Mouse (Mus musculus) limb, embryonic 12.5 days (tissue): Measurements from ENCODE around the gene Josd2. TPM values are rescaled to one million over a fixed set of nuclear protein-coding genes. Genes with fewer than 3 reads are reported as not detected.

Source experiments
- ATAC-seq: fragments of 200-750 bp; cut with Nextera tagmentation; 2 replicates; pipeline ENCODE4 v1.8.0; 2017; ENCODE audit warnings: low read depth, moderate TSS enrichment; ENCODE audit not compliant: insufficient number of reproducible peaks, insufficient read depth, low FRiP score, low TSS enrichment
- H3K27ac ChIP-seq: fragments of 300-500 bp; sonication (generic); 2 replicates; pipeline ENCODE4 v1.5.1; 2016; ENCODE audit warnings: mild to moderate bottlenecking, moderate library complexity
- H3K27me3 ChIP-seq: fragments of 300-500 bp; sonication (generic); 2 replicates; pipeline ENCODE4 v1.6.1; 2016; ENCODE audit warnings: mild to moderate bottlenecking, moderate library complexity
- H3K36me3 ChIP-seq: fragments of 300-500 bp; sonication (generic); 2 replicates; pipeline ENCODE4 v1.6.1; 2016; ENCODE audit warnings: mild to moderate bottlenecking, moderate library complexity
- H3K4me1 ChIP-seq: fragments of 300-500 bp; sonication (generic); replicated peaks from 2 replicates; pipeline ENCODE4 v1.6.1; 2016
- H3K4me2 ChIP-seq: fragments of 300-500 bp; sonication (generic); 2 replicates; pipeline ENCODE4 v1.6.1; 2016; ENCODE audit warnings: mild to moderate bottlenecking, moderate library complexity
- H3K4me3 ChIP-seq: fragments of 300-500 bp; sonication (generic); replicated peaks from 2 replicates; pipeline ENCODE4 v1.5.1; 2016; ENCODE audit warnings: mild to moderate bottlenecking
- H3K9ac ChIP-seq: fragments of 300-500 bp; sonication (generic); replicated peaks from 2 replicates; pipeline ENCODE4 v1.6.1; 2016; ENCODE audit warnings: mild to moderate bottlenecking, moderate library complexity
- H3K9me3 ChIP-seq: fragments of 300-500 bp; sonication (generic); 2 replicates; pipeline ENCODE4 v1.6.1; 2016; ENCODE audit warnings: mild to moderate bottlenecking, moderate library complexity
- WGBS: fragments of 180-500 bp; shearing (Covaris S2); methylation state at CpG from one replicate; pipeline ENCODE4 v1.1.7; 2016; 5-methylcytosine and 5-hydroxymethylcytosine counted together
- polyA plus RNA-seq: library from polyadenylated mRNA; unstranded; fragments of >200 nt; fragmentation: Nextera tagmentation; extraction: Ambion mirVana; gene quantifications from 2 replicates; pipeline ENCODE4 v1.2.1, GENCODE M21; 2016

The Josd2 gene
- 72.9 and 76.5 TPM in 2 replicates for polyA plus RNA-seq

DNA sequence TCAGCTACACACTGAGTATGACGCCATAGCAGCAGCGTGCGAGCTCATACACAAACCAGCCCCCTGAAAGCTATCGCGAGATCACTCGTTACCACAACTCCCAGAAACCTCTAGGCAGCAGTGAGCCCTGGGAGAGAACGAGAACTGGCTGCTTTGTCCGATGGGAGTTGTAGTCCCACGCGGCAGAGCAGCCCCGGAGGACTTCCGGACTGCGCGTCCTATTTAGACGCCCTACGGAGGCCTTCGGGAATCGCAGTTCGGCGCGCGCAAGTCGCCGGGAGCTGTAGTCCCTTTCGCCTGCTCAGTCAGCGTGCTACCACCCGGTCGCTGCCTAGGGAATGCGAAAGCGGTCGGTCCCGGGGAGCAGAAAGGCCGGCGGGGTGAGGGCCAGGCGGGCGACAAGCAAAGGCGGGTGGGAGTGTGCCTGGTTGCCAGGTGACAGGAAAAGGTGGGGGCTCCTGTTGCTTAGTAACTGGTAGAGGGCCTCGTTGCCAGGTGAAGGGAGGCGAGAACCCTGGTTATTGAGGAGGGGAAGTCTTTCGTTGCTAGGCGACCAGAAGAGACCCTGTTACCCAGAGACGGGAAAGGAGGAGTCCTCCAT lies at the start of gene Josd2:
Gene Josd2 (plus strand): TSS at position 170 of the 601 bp plus-strand sequence.
- H3K27ac ChIP-seq, result peak within 1 kb of the TSS; percentile 69

DNA sequence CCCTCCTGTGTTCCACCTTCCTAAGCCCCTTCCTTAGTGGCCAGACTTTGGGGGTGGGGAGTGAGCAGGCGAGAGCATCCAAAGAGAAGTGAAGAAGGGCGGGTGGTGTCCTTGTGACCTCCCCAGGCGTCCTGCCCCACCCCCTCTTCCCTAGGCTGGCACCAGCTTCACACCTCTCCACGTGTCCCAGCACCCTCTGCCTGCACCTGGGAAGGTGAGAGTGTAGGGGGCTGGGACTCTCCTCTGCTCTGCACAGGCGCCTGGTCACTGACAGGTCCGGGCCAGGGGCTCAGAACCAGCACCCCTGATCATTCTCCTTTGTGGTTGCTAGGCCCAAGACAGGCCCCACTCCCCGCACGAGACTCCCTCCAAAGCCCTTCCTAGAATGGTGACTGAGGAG lies 40.1 kb upstream of the Josd2 start:
- H3K9ac ChIP-seq, result peak overlapping the region; percentile 59; the same call in 1 of the 2 replicates

More for the DNA sequence above, at the start of gene Josd2:
- peak; percentile 93 for ATAC-seq
- Histone ChIP-seq H3K4me2 (peak within 1 kb of the TSS; percentile 69), H3K27me3 (peaks cover 35% of the 10 kb centered on the region), H3K9ac (peak within 1 kb of the TSS; percentile 66), H3K4me1 (peaks cover 20% of the 10 kb centered on the region), H3K4me3 (peak within 1 kb of the TSS; percentile 64), H3K36me3 (no peaks in the 10 kb centered on the region), H3K9me3 (no peaks in the 10 kb centered on the region)
- under 1% methylated on average over 42 of the region's 42 CpGs for WGBS

DNA sequence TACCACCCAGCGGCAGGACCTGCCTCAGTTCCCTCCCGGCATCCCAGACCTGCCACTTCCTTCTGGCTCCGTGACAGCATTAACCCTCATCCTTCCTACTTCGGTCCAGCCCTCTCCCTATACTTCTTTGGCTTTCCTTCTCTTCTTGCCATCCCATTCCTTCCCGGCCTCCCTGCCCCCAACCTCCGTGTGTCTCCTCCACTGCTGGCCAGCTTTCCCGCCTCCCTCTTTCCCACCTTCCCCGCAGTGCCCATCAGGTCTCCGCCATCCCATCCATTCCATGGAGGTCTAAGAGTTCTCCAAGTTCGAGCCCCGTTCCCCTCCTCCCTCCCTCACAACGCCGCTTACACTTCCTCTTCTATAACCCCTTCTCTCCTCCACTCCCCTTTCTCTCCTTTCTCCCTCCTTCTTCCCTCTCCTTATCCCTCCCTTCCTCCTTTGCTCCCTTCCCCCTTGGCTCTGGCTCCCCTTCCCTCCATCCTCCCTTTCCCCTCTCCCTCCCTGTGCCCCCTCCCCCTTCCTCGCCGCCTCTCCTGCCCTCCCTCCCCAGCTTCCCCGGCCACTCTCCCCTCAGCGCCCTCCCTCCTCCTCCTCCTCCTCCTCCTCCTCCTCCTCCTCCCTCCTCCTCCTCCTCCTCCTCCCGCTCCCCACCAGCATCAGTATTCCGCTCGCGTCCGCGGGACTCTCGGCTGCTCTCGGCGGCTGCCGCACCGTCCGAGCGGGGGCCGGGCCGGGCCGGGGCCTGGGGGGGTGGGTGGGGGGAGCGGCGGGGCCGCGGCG lies 39.4 kb upstream of the Josd2 start:
- WGBS, result 2% methylated on average over 17 of the region's 38 CpGs
- H3K9ac ChIP-seq, result peak overlapping the region; percentile 59
- no peaks in the 10 kb centered on the region for H3K9me3 ChIP-seq
- H3K27me3 ChIP-seq, result peaks cover 78% of the 10 kb centered on the region
- peak overlapping the region; percentile 65 for H3K4me3 ChIP-seq
- H3K4me1 ChIP-seq, result peaks cover 24% of the 10 kb centered on the region
- ATAC-seq, result 0 out of 2 replicates have a peak, but pooled peaks have one; percentile 9
- H3K4me2 ChIP-seq, result peak overlapping the region; percentile 82
- no peak overlapping the region for H3K27ac ChIP-seq
- H3K36me3 ChIP-seq, result no peaks in the 10 kb centered on the region

More for the DNA sequence above, 40.1 kb upstream of the Josd2 start:
- 13% methylated on average over 7 of the region's 8 CpGs for WGBS
- no peak for ATAC-seq
- Histone ChIP-seq H3K9me3 (no peaks in the 10 kb centered on the region), H3K4me2 (peak overlapping the region; percentile 82), H3K4me1 (peaks cover 24% of the 10 kb centered on the region), H3K4me3 (peak overlapping the region; percentile 65), H3K36me3 (no peaks in the 10 kb centered on the region), H3K27me3 (peaks cover 74% of the 10 kb centered on the region), H3K27ac (no peak overlapping the region)

DNA sequence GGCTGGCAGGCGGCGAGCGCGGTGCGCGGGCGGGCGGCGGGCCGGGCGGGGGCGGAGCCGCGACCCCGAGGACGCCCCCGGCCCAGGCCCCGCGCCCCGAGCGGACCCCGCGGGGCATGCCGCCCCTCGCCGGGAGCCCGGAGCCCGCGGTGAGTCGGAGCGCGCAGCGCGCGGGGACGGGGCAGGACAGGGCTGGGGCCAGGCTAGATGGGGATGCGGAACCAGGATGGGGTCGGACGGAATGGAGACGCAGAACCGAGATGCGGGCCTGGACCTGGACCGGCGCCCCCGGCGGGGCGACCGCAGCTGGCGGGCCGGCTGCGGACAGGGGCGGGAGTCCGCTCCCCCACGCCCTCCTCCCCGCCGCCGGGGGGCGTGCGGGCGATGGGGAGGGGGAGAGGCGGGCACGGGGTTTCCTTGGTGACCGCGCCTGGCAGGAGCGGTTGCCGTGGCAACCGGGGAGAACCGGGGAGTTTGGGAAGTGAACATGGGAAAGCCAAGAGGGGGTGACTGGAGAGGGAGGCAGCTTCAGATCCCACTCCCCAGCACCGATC lies 38.7 kb upstream of the Josd2 start, which contains the start of gene Lrrc4b:
Gene Lrrc4b (plus strand): TSS at position 51 of the 554 bp plus-strand sequence.
- H3K27me3 ChIP-seq, result peaks cover 84% of the 10 kb centered on the region
- H3K4me1 ChIP-seq, result peaks cover 24% of the 10 kb centered on the region
- under 1% methylated on average over 23 of the region's 69 CpGs for WGBS
- H3K4me3 ChIP-seq, result peak within 1 kb of the TSS; percentile 65
- H3K36me3 ChIP-seq, result no peaks in the 10 kb centered on the region
- ATAC-seq, result peak; percentile 49; the same call in 1 of the 2 replicates
- H3K4me2 ChIP-seq, result peak within 1 kb of the TSS; percentile 82
- peak within 1 kb of the TSS; percentile 23; the same call in 1 of the 2 replicates for H3K27ac ChIP-seq
- peak within 1 kb of the TSS; percentile 59 for H3K9ac ChIP-seq
- no peaks in the 10 kb centered on the region for H3K9me3 ChIP-seq

DNA sequence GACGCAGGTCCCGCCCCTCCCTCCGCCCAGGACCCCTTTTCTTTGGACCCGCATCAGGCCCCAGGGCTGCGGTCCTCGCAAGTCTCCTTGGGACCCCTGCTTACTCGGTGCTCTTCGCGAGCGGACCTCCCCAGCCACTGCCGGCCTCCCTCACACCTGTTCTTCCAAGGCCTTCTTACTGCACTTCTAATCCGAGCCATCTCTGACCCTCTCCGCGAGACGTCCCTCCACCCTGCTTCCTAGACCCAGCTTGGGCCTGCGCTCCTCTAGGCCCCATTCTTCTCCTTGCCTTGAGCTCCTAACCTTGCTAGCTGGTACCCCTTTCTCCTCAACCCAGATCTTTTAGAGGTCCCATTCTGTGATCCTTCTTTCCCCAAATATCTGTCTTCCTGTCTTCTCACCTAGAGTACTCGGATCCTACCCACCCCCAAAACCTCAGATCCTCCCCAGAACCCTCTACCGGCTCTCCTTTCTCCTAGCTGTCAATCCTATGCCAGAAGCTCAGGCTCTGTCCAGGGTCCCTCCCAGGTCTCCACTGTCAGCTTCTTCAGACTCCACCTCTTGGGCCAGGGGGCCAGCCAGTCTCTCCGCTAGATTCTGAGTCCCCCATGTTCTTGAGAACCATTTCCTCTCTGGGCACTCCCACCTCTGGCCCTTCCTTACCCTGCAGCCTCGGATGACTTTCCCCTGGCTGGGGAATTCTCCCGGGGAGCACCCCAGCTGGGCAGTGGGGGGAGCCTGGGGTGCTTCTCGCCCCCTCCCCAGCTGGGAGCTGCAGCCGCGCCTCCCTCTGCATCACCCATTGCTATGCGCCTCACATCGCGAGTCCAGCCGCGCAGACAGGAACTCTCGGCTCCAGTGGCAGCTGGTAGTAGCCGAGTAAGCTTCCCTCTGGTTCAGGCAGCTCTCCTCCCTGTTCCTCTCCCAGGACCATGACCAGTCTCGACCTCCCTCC lies 38.0 kb upstream of the Josd2 start:
- H3K4me1 ChIP-seq, result peaks cover 24% of the 10 kb centered on the region
- peak overlapping the region; percentile 59 for H3K9ac ChIP-seq
- 3% methylated on average over 29 of the region's 32 CpGs for WGBS
- no peaks in the 10 kb centered on the region for H3K36me3 ChIP-seq
- H3K27me3 ChIP-seq, result peaks cover 90% of the 10 kb centered on the region
- no peak; the same call in 1 of the 2 replicates for ATAC-seq
- no peak overlapping the region for H3K27ac ChIP-seq
- peak overlapping the region; percentile 82 for H3K4me2 ChIP-seq
- peak overlapping the region; percentile 65 for H3K4me3 ChIP-seq
- no peaks in the 10 kb centered on the region for H3K9me3 ChIP-seq

DNA sequence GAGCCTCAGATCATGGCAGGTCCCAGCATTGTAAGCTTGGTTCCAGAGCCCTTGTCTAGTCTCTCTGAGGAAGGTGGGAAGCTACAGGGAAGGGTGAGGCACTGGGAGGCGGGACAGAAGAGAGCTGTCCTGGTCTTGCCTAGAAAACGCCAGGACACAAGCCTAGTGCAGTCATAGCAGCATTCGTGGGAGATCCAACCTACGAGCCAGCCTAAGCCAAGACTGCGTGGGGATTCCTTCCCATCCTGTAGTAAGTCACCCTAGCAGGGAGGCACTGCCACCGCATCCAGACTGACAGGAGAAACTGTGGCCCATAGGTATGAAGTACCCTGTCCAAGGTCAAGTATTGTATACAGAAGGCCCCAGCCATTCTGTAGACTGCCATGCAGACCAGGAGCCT lies 35.2 kb upstream of the Josd2 start:
- Histone ChIP-seq H3K4me1 (peaks cover 22% of the 10 kb centered on the region), H3K4me3 (no peak overlapping the region), H3K9ac (no peak overlapping the region), H3K4me2 (no peak overlapping the region), H3K36me3 (no peaks in the 10 kb centered on the region), H3K27me3 (peaks cover 90% of the 10 kb centered on the region), H3K9me3 (no peaks in the 10 kb centered on the region), H3K27ac (no peak overlapping the region)
- ATAC-seq, result no peak
- WGBS, result 72% methylated on average over 6 of the region's 6 CpGs

DNA sequence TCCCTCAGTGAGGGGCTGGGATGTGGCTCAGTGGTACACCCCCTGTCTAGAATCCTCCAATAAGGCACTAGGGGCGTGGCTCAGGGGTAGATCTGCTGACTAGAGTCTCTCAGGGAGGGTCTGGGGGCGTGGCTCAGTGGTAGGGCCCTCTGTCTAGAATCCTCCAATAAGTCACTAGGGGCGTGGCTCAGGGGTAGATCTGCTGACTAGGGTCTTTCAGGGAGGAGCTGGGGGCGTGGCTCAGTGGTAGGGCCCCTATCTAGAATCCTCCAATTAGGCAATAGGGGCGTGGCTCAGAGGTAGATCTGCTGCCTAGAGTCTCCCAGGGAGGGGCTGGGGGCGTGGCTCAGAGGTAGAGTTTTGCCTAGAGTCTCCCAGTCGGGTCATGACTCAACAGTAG lies 34.4 kb upstream of the Josd2 start:
- Histone ChIP-seq H3K36me3 (no peaks in the 10 kb centered on the region), H3K4me1 (peaks cover 14% of the 10 kb centered on the region), H3K4me2 (no peak overlapping the region), H3K9ac (no peak overlapping the region), H3K27ac (no peak overlapping the region), H3K4me3 (no peak overlapping the region), H3K27me3 (peaks cover 90% of the 10 kb centered on the region), H3K9me3 (no peaks in the 10 kb centered on the region)
- no peak for ATAC-seq
- 2% methylated on average over 7 of the region's 7 CpGs for WGBS

DNA sequence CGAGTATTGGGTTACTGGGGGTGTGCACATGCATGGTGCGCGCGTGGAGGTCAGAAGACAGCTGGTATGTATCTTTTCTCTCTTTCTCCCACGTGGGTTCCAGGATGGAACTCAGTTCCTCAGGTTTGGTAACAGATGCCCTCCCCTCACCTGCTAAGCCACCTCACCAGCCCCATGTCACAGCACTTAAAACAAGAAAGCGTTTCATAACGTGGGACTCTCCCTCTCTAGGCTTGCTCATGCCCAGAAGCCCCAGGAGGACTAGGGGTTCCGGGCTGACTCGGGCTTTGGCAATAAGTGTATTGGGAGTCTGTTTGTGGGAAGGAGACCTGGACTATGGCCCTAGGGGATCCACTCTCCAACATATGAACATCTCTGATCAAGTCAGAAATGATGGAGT lies 33.7 kb upstream of the Josd2 start:
- ATAC-seq, result no peak
- H3K4me3 ChIP-seq, result no peak overlapping the region
- H3K27me3 ChIP-seq, result peaks cover 92% of the 10 kb centered on the region
- no peak overlapping the region for H3K27ac ChIP-seq
- no peaks in the 10 kb centered on the region for H3K36me3 ChIP-seq
- H3K4me2 ChIP-seq, result no peak overlapping the region
- H3K9me3 ChIP-seq, result no peaks in the 10 kb centered on the region
- 63% methylated on average over 9 of the region's 9 CpGs for WGBS
- H3K9ac ChIP-seq, result no peak overlapping the region
- H3K4me1 ChIP-seq, result peaks cover 13% of the 10 kb centered on the region

DNA sequence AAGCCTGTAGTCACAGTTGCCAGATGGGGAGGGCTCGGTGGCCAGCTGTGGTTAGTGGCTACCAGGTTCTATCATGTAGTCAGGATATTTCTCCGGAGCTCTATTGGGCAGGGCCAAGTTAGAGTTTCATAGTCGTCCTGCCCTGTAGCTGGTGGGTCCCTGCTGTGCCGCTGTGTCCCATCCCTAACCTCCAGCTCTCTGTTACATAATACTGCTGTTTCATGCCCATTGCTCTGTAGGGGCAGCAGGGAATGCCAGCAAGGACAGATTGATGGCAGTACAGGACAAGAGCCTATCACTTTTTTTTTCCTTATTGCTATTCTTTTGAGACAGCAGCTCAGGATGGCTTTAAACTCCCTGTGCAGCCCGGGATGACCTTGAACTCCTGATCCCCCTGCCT lies 32.0 kb upstream of the Josd2 start:
- Histone ChIP-seq H3K4me2 (no peak overlapping the region), H3K4me3 (no peak overlapping the region), H3K27me3 (peaks cover 92% of the 10 kb centered on the region), H3K9ac (no peak overlapping the region), H3K9me3 (no peaks in the 10 kb centered on the region), H3K4me1 (no peaks in the 10 kb centered on the region), H3K36me3 (no peaks in the 10 kb centered on the region), H3K27ac (no peak overlapping the region)
- ATAC-seq, result no peak
- 63% methylated on average over 5 of the region's 5 CpGs for WGBS

DNA sequence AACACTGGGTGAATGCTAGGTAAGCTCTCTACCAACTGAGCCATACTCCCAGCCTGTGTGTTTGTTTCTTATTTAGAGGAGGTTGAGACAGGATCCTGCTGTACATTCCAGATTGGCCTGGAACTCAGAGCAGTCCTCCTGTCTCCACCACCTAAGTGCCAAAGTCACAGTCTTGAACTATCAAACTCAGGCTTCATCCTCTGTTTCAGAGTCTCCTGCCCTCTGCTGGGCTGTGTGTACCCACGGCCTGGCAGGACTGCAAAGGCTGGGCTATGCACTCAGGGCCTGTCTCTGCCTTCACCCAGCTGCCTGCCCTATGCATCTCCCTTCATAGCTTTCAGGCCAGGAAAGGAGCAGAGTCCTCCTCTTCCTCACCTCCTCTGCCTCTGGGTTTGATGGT lies 31.5 kb upstream of the Josd2 start:
- H3K4me1 ChIP-seq, result no peaks in the 10 kb centered on the region
- no peak for ATAC-seq
- no peaks in the 10 kb centered on the region for H3K36me3 ChIP-seq
- 19% methylated on average over 1 of the region's 1 CpGs for WGBS
- peaks cover 92% of the 10 kb centered on the region for H3K27me3 ChIP-seq
- no peak overlapping the region for H3K4me2 ChIP-seq
- no peaks in the 10 kb centered on the region for H3K9me3 ChIP-seq
- H3K4me3 ChIP-seq, result no peak overlapping the region
- H3K27ac ChIP-seq, result no peak overlapping the region
- no peak overlapping the region for H3K9ac ChIP-seq
